Mouse (Mus musculus): Measurements from ENCODE around the gene B4galnt3. TPM values are rescaled to one million over a fixed set of nuclear protein-coding genes. Genes with fewer than 3 reads are reported as not detected.
A peak's percentile ranks its signal among the peaks of the same experiment; 100 is the strongest.

B4galnt3 gene
- polyA plus RNA-seq, 1 experiment from 2014 or later: not detected

GRCm38 (mm10) chr6:120191396-120192170 is 102.8 kb downstream of the B4galnt3 start:
- 89% methylated on average over 6 of the region's 7 CpGs for WGBS (ENCODE audit: missing documents)
- Histone ChIP-seq H3K36me3 (ENCODE audit: inconsistent target) (no peaks in the 10 kb centered on the region), H3K79me2 (ENCODE audit: inconsistent target) (no peaks in the 10 kb centered on the region), H3K27ac (peak overlapping the region; percentile 95), H3K4me3 (ENCODE audit: inconsistent target) (no peak overlapping the region)

GRCm38 (mm10) chr6:120190912-120191311 is 103.4 kb downstream of the B4galnt3 start:
- peak overlapping the region; percentile 95 for H3K27ac ChIP-seq
- 63% methylated on average over 4 of the region's 4 CpGs for WGBS (ENCODE audit: missing documents)

GRCm38 (mm10) chr6:120190365-120190764 is 104.0 kb downstream of the B4galnt3 start:
- Histone ChIP-seq H3K36me3 (ENCODE audit: inconsistent target) (no peaks in the 10 kb centered on the region), H3K27ac (peak overlapping the region; percentile 95), H3K79me2 (ENCODE audit: inconsistent target) (no peaks in the 10 kb centered on the region), H3K4me3 (ENCODE audit: inconsistent target) (no peak overlapping the region)
- 48% methylated on average over 4 of the region's 4 CpGs for WGBS (ENCODE audit: missing documents)

More at GRCm38 (mm10) chr6:120190912-120191311, 103.4 kb downstream of the B4galnt3 start:
- Histone ChIP-seq H3K4me3 (ENCODE audit: inconsistent target) (no peak overlapping the region), H3K36me3 (ENCODE audit: inconsistent target) (no peaks in the 10 kb centered on the region), H3K79me2 (ENCODE audit: inconsistent target) (no peaks in the 10 kb centered on the region)

- peak overlapping the region; percentile 95 for H3K27ac ChIP-seq
- no peaks in the 10 kb centered on the region for H3K79me2 ChIP-seq (ENCODE audit: inconsistent target)
- H3K36me3 ChIP-seq (ENCODE audit: inconsistent target): no peaks in the 10 kb centered on the region
- 68% methylated on average over 5 of the region's 5 CpGs for WGBS (ENCODE audit: missing documents)
- H3K4me3 ChIP-seq (ENCODE audit: inconsistent target): no peak overlapping the region
These were observed 105.1 kb downstream of the B4galnt3 start for GRCm38 (mm10) chr6:120189287-120189686.

GRCm38 (mm10) chr6:120188376-120189235 is 105.8 kb downstream of the B4galnt3 start:
- no peaks in the 10 kb centered on the region for H3K79me2 ChIP-seq (ENCODE audit: inconsistent target)
- 48% methylated on average over 24 of the region's 24 CpGs for WGBS (ENCODE audit: missing documents)
- no peak overlapping the region for H3K4me3 ChIP-seq (ENCODE audit: inconsistent target)
- H3K36me3 ChIP-seq (ENCODE audit: inconsistent target): no peaks in the 10 kb centered on the region
- peak overlapping the region; percentile 95 for H3K27ac ChIP-seq

GRCm38 (mm10) chr6:120187587-120188176 is 106.7 kb downstream of the B4galnt3 start:
- no peak overlapping the region for H3K4me3 ChIP-seq (ENCODE audit: inconsistent target)
- no peaks in the 10 kb centered on the region for H3K79me2 ChIP-seq (ENCODE audit: inconsistent target)
- H3K36me3 ChIP-seq (ENCODE audit: inconsistent target): no peaks in the 10 kb centered on the region
- peak overlapping the region; percentile 95 for H3K27ac ChIP-seq
- WGBS (ENCODE audit: missing documents): 6% methylated on average over 18 of the region's 18 CpGs

GRCm38 (mm10) chr6:120186594-120186993 is 107.8 kb downstream of the B4galnt3 start:
- Histone ChIP-seq H3K36me3 (ENCODE audit: inconsistent target) (no peaks in the 10 kb centered on the region), H3K4me3 (ENCODE audit: inconsistent target) (no peak overlapping the region), H3K27ac (no peak overlapping the region), H3K79me2 (ENCODE audit: inconsistent target) (no peaks in the 10 kb centered on the region)
- 71% methylated on average over 3 of the region's 3 CpGs for WGBS (ENCODE audit: missing documents)

- 93% methylated on average over 7 of the region's 7 CpGs for WGBS (ENCODE audit: missing documents)
- no peak overlapping the region for H3K27ac ChIP-seq
- no peaks in the 10 kb centered on the region for H3K79me2 ChIP-seq (ENCODE audit: inconsistent target)
These were observed 108.6 kb downstream of the B4galnt3 start for GRCm38 (mm10) chr6:120185756-120186155.

GRCm38 (mm10) chr6:120185012-120185730 is 109.2 kb downstream of the B4galnt3 start:
- WGBS (ENCODE audit: missing documents): 86% methylated on average over 11 of the region's 12 CpGs
- Histone ChIP-seq H3K4me3 (ENCODE audit: inconsistent target) (no peak overlapping the region), H3K79me2 (ENCODE audit: inconsistent target) (no peaks in the 10 kb centered on the region)

More at GRCm38 (mm10) chr6:120185756-120186155, 108.6 kb downstream of the B4galnt3 start:
- Histone ChIP-seq H3K36me3 (ENCODE audit: inconsistent target) (no peaks in the 10 kb centered on the region), H3K4me3 (ENCODE audit: inconsistent target) (no peak overlapping the region)

GRCm38 (mm10) chr6:120183771-120184170 is 110.6 kb downstream of the B4galnt3 start:
- Histone ChIP-seq H3K79me2 (ENCODE audit: inconsistent target) (no peaks in the 10 kb centered on the region), H3K27ac (no peak overlapping the region), H3K4me3 (ENCODE audit: inconsistent target) (no peak overlapping the region), H3K36me3 (ENCODE audit: inconsistent target) (no peaks in the 10 kb centered on the region)
- 95% methylated on average over 4 of the region's 4 CpGs for WGBS (ENCODE audit: missing documents)

More at GRCm38 (mm10) chr6:120185012-120185730, 109.2 kb downstream of the B4galnt3 start:
- Histone ChIP-seq H3K27ac (no peak overlapping the region), H3K36me3 (ENCODE audit: inconsistent target) (no peaks in the 10 kb centered on the region)

GRCm38 (mm10) chr6:120182160-120182559 is 112.2 kb downstream of the B4galnt3 start:
- Histone ChIP-seq H3K4me3 (ENCODE audit: inconsistent target) (no peak overlapping the region), H3K36me3 (ENCODE audit: inconsistent target) (no peaks in the 10 kb centered on the region), H3K27ac (no peak overlapping the region), H3K79me2 (ENCODE audit: inconsistent target) (no peaks in the 10 kb centered on the region)
- 90% methylated on average over 5 of the region's 5 CpGs for WGBS (ENCODE audit: missing documents)

GRCm38 (mm10) chr6:120180492-120180891 is 113.9 kb downstream of the B4galnt3 start:
- Histone ChIP-seq H3K36me3 (ENCODE audit: inconsistent target) (no peaks in the 10 kb centered on the region), H3K4me3 (ENCODE audit: inconsistent target) (no peak overlapping the region), H3K27ac (peak overlapping the region; percentile 87), H3K79me2 (ENCODE audit: inconsistent target) (no peaks in the 10 kb centered on the region)
- 100% methylated on average over 4 of the region's 4 CpGs for WGBS (ENCODE audit: missing documents)

- H3K4me3 ChIP-seq (ENCODE audit: inconsistent target): no peak overlapping the region
- H3K79me2 ChIP-seq (ENCODE audit: inconsistent target): no peaks in the 10 kb centered on the region
- H3K36me3 ChIP-seq (ENCODE audit: inconsistent target): no peaks in the 10 kb centered on the region
- H3K27ac ChIP-seq: peak overlapping the region; percentile 87
- 40% methylated on average over 7 of the region's 8 CpGs for WGBS (ENCODE audit: missing documents)
These were observed 114.6 kb downstream of the B4galnt3 start for GRCm38 (mm10) chr6:120179756-120180206.
